Mouse (Mus musculus): ENCODE data around the gene Rrad. TPM values are rescaled to one million over a fixed set of nuclear protein-coding genes. Genes with fewer than 3 reads are reported as not detected.

Rrad gene
- total RNA-seq, 2 experiments from 2014 or later = 0.95 to 2.1 TPM

GRCm38 (mm10) chr8:104590284-104590683 is 40.8 kb downstream of the Rrad start:
- no peak for ATAC-seq (replicated peaks; ENCODE audit: poor library complexity, severe bottlenecking)

GRCm38 (mm10) chr8:104584522-104584921 is 46.6 kb downstream of the Rrad start:
- no peak for ATAC-seq (replicated peaks; ENCODE audit: poor library complexity, severe bottlenecking)

Other genes with a start within 250 kb of the Rrad start
- gene Cmtm4, start 235.5 kb downstream of the Rrad start, total RNA-seq (2014; fragmentation: Nextera tagmentation) = 0.58 and 1.4 TPM in 2 replicates
- gene Cmtm4, start 235.5 kb downstream of the Rrad start, total RNA-seq (2017) = 0.31 and 0.90 TPM in 2 replicates
- 13.9 and 21.2 TPM in 2 replicates for gene Dync1li2, start 188.3 kb downstream of the Rrad start, total RNA-seq (2014; fragmentation: Nextera tagmentation)
- 43.4 and 44.1 TPM in 2 replicates for gene Dync1li2, start 188.3 kb downstream of the Rrad start, total RNA-seq (2017)
- not detected in 2 replicates for gene Terb1, start 121.4 kb downstream of the Rrad start, total RNA-seq (2014; fragmentation: Nextera tagmentation)
- not detected in 2 replicates for gene Terb1, start 121.4 kb downstream of the Rrad start, total RNA-seq (2017)
- gene Nae1, start 96.7 kb downstream of the Rrad start, total RNA-seq (2014; fragmentation: Nextera tagmentation) = 38.8 and 62.4 TPM in 2 replicates
- 64.6 and 109 TPM in 2 replicates for gene Nae1, start 96.7 kb downstream of the Rrad start, total RNA-seq (2017)
- not detected in 2 replicates for gene Car7, start 96.6 kb downstream of the Rrad start, total RNA-seq (2014; fragmentation: Nextera tagmentation)
- gene Car7, start 96.6 kb downstream of the Rrad start, total RNA-seq (2017) = 0.52 TPM in 1 of 2 replicates, not detected in the other
- gene Pdp2, start 39.9 kb downstream of the Rrad start, total RNA-seq (2014; fragmentation: Nextera tagmentation) = 9.6 and 13.1 TPM in 2 replicates
- gene Pdp2, start 39.9 kb downstream of the Rrad start, total RNA-seq (2017) = 10.3 and 11.4 TPM in 2 replicates
- gene Cdh16, start 6.9 kb downstream of the Rrad start, total RNA-seq (2014; fragmentation: Nextera tagmentation) = not detected in 2 replicates
- not detected in 2 replicates for gene Cdh16, start 6.9 kb downstream of the Rrad start, total RNA-seq (2017)
- gene Ciao2b, start 10.6 kb upstream of the Rrad start, total RNA-seq (2014; fragmentation: Nextera tagmentation) = 21.4 and 40.5 TPM in 2 replicates
- gene Ciao2b, start 10.6 kb upstream of the Rrad start, total RNA-seq (2017) = 14.8 and 24.8 TPM in 2 replicates
- not detected in 2 replicates for gene Ces2a, start 102.7 kb upstream of the Rrad start, total RNA-seq (2014; fragmentation: Nextera tagmentation)
- gene Ces2a, start 102.7 kb upstream of the Rrad start, total RNA-seq (2017) = not detected in 2 replicates
- not detected in 2 replicates for gene Ces2b, start 200.2 kb upstream of the Rrad start, total RNA-seq (2014; fragmentation: Nextera tagmentation)
- not detected in 2 replicates for gene Ces2b, start 200.2 kb upstream of the Rrad start, total RNA-seq (2017)
- not detected in 2 replicates for gene Ces2c, start 215.7 kb upstream of the Rrad start, total RNA-seq (2014; fragmentation: Nextera tagmentation)
- not detected in 2 replicates for gene Ces2c, start 215.7 kb upstream of the Rrad start, total RNA-seq (2017)

All from granulocyte monocyte progenitor cell, adult 5-6 weeks (primary cell).